Mouse (Mus musculus): ENCODE measurements around the gene Hip1.

DNA sequence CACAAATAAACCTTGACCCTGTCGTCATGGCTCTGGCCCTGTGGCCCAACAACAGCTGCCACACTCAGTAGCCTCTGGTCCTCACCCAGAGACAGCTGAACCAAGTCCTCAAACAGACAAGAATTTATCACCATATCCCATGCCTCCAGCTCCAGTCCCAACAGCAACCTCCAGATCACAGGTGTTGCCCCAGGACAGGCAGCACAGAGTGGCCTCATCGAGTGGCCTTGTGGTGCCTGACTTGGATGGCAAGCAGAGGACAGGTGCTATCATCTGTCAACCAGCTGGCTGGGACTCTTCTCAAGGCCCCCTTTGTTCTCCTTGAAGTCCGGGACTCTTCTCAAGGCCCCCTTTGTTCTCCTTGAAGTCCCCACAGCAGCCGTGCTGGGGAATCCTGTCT lies 31.8 kb downstream of the Hip1 start:
- no peak for TF ChIP-seq POLR2A (IDR thresholded peaks at IDR 0.05; ENCODE audit: low read depth, low read length)
- TF ChIP-seq CTCF (IDR thresholded peaks at IDR 0.05; ENCODE audit: extremely low read depth, insufficient read length, insufficient replicate concordance, low read depth, low read length) = no peak
